Mouse (Mus musculus): ENCODE measurements around the gene Phf19.

DNA sequence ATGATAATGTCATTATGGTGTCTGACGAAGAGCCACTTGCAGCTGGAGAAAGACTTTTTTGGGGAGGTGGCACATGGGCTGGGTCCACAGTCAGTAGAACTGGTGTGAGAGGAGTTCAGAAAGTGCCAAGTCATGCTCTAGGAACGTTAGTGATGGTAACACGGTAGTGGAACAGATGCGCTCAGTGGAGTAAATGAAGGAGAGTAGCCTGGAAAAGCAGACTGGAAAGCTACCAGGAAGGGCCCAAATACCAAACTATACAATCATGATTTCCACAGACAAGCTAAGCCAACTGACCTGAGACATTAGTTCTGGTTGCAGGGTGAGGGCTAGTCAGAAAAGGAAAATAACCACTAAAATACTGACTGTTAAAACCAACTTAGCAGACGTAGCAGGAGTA, 44.1 kb downstream of the Phf19 start:
- TF ChIP-seq MYOD1 (IDR thresholded peaks at IDR 0.05; ENCODE audit: control insufficient read depth in 1 of 3, insufficient read length in 2 of 3, low read depth in 2 of 3) (no peak), CEBPB (IDR thresholded peaks at IDR 0.05; ENCODE audit: insufficient read depth, poor library complexity, severe bottlenecking) (no peak), POLR2A (IDR thresholded peaks at IDR 0.05; ENCODE audit: insufficient read length, low read depth) (no peak)
